9 mouse cellular contexts compared by ENCODE assay signal in the genomic region with DNA sequence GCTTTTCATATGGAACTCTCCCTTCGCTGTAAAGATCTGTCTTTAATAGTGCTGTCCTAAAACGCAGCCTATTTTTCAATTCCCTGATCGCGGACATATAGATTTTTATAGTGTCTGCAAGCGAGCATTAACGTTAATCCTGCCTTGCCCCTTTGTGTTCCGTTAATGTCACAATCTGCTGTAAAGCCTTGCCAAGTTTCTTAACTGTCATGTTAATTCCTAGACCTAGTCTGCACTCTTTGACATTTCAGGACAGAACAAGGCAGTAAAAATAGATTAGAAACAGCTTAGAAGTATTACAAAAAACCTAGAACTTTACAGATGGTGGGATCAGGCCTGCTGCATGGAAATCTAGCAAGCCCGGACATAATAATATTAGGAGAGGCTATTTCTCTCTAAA.
DNase-seq lines count a peak whose midpoint lies in the region; ATAC-seq and TF ChIP-seq lines count a peak whose summit lies in the region.
"Had no signal": no experiment of that assay in that cellular context is flagged by ENCODE, and none has a peak within 500 bp of the region (broad histone marks: within the 10 kb centered on the region; RNA-seq: fewer than 3 reads in every experiment).

No protein-coding gene starts in this region.

- H3K4me1 ChIP-seq in liver, postnatal 0 days (ENCODE audit: insufficient read depth), result no peaks in the 10 kb centered on the region
- H3K4me1 ChIP-seq in liver, embryonic 11.5 days (replicated peaks; ENCODE audit: control insufficient read depth, insufficient read depth, low read length), result no peaks in the 10 kb centered on the region
- H3K4me1 ChIP-seq in forebrain, embryonic 12.5 days, result peaks cover 56% of the 10 kb centered on the region
- no peaks in the 10 kb centered on the region for H3K4me1 ChIP-seq in intestine, postnatal 0 days (replicated peaks; ENCODE audit: control insufficient read depth, insufficient read depth, low read length)
- H3K4me1 ChIP-seq in small intestine, adult 2 months (ENCODE audit: control insufficient read depth, insufficient read depth, insufficient read length, low read length), result no peaks in the 10 kb centered on the region

- peak overlapping the region; percentile 65; the same call in 1 of the 2 replicates for H3K4me2 ChIP-seq in liver, postnatal 0 days (ENCODE audit: low read depth, low read length)
- no peak overlapping the region for H3K4me2 ChIP-seq in liver, embryonic 11.5 days
- H3K4me2 ChIP-seq in forebrain, embryonic 12.5 days, result peak overlapping the region; percentile 48
- H3K4me2 ChIP-seq in intestine, postnatal 0 days (replicated peaks; ENCODE audit: low read depth), result peak overlapping the region; percentile 66

- no peak for TF ChIP-seq POLR2A in small intestine, adult 2 months (IDR thresholded peaks at IDR 0.05; ENCODE audit: low read depth, low read length)

- H3K36me3 ChIP-seq in liver, postnatal 0 days (replicated peaks; ENCODE audit: insufficient read depth, low read length), result no peaks in the 10 kb centered on the region
- no peaks in the 10 kb centered on the region for H3K36me3 ChIP-seq in liver, embryonic 11.5 days (ENCODE audit: control insufficient read depth, insufficient read depth, low read length)
- no peaks in the 10 kb centered on the region for H3K36me3 ChIP-seq in forebrain, embryonic 12.5 days (replicated peaks)
- no peaks in the 10 kb centered on the region for H3K36me3 ChIP-seq in intestine, postnatal 0 days (ENCODE audit: control insufficient read depth, insufficient read depth)
- H3K36me3 ChIP-seq in small intestine, adult 2 months (ENCODE audit: control insufficient read depth, insufficient read depth, low read length), result no peaks in the 10 kb centered on the region

- no peak for TF ChIP-seq EP300 in liver, postnatal 0 days (IDR thresholded peaks at IDR 0.05; ENCODE audit: low read depth)

- 0 out of 2 replicates have a peak, but pooled peaks cover 9% of the 10 kb centered on the region for H3K27me3 ChIP-seq in liver, postnatal 0 days (ENCODE audit: insufficient read depth, low read length)
- H3K27me3 ChIP-seq in liver, embryonic 11.5 days (replicated peaks; ENCODE audit: control insufficient read depth, insufficient read depth, low read length), result peaks cover 2% of the 10 kb centered on the region; the same call in 1 of the 2 replicates
- no peaks in the 10 kb centered on the region for H3K27me3 ChIP-seq in forebrain, embryonic 12.5 days
- H3K27me3 ChIP-seq in intestine, postnatal 0 days (replicated peaks; ENCODE audit: control insufficient read depth, insufficient read depth, low read length), result no peaks in the 10 kb centered on the region
- H3K27me3 ChIP-seq in small intestine, adult 2 months (ENCODE audit: control insufficient read depth, insufficient read depth, low read length), result no peaks in the 10 kb centered on the region

- WGBS in liver, postnatal 0 days (ENCODE audit: insufficient replicate concordance), result 59% methylated on average over 8 of the region's 8 CpGs
- WGBS in liver, embryonic 11.5 days, result 44% methylated on average over 8 of the region's 8 CpGs
- WGBS in forebrain, embryonic 12.5 days, result 5% methylated on average over 8 of the region's 8 CpGs
- 40% methylated on average over 8 of the region's 8 CpGs for WGBS in intestine, postnatal 0 days
- WGBS in small intestine, adult 2 months, result 42% methylated on average over 8 of the region's 8 CpGs

- TF ChIP-seq CTCF in liver, postnatal 0 days (IDR thresholded peaks at IDR 0.05; ENCODE audit: low read depth), result no peak
- no peak for TF ChIP-seq CTCF in intestine, postnatal 0 days (IDR thresholded peaks at IDR 0.05; ENCODE audit: low read depth)
- no peak for TF ChIP-seq CTCF in small intestine, adult 2 months (IDR thresholded peaks at IDR 0.05; ENCODE audit: extremely low read depth, insufficient read length, insufficient replicate concordance, low read depth, low read length)

- no peak for ATAC-seq in liver, postnatal 0 days
- ATAC-seq in liver, embryonic 11.5 days (replicated peaks; ENCODE audit: low FRiP score), result no peak
- ATAC-seq in forebrain, embryonic 12.5 days (ENCODE audit: low FRiP score), result no peak
- ATAC-seq in intestine, postnatal 0 days, result no peak
- ATAC-seq in monocyte, adult 5-6 weeks (replicated peaks; ENCODE audit: insufficient number of reproducible peaks, low FRiP score, low TSS enrichment, poor library complexity, severe bottlenecking), result no peak

- H3K4me3 ChIP-seq in liver, postnatal 0 days (ENCODE audit: low read depth, low read length), result no peak overlapping the region
- H3K4me3 ChIP-seq in liver, embryonic 11.5 days (ENCODE audit: low read depth, low read length), result no peak overlapping the region
- 0 out of 2 replicates have a peak overlapping the region, but pooled peaks have one; percentile 3 for H3K4me3 ChIP-seq in forebrain, embryonic 12.5 days (replicated peaks)
- no peak overlapping the region for H3K4me3 ChIP-seq in intestine, postnatal 0 days (ENCODE audit: low read depth, low read length)
- H3K4me3 ChIP-seq in small intestine, adult 2 months (ENCODE audit: low read depth, low read length), result no peak overlapping the region
- H3K4me3 ChIP-seq: erythroblast, embryonic 14.5 days had no signal

- no peaks in the 10 kb centered on the region for H3K9me3 ChIP-seq in liver, postnatal 0 days (ENCODE audit: low read length)
- H3K9me3 ChIP-seq in liver, embryonic 11.5 days (ENCODE audit: control insufficient read depth, low read length), result no peaks in the 10 kb centered on the region
- no peaks in the 10 kb centered on the region for H3K9me3 ChIP-seq in forebrain, embryonic 12.5 days
- no peaks in the 10 kb centered on the region for H3K9me3 ChIP-seq in intestine, postnatal 0 days (ENCODE audit: control insufficient read depth)

- no peak for DNase-seq in liver, postnatal 0 days
- DNase-seq in liver, embryonic 11.5 days (ENCODE audit: low spot score), result no peak
- DNase-seq in right cerebral cortex, postnatal 14 days, result no peak
- no peak for DNase-seq in urinary bladder, adult 18-20 months (ENCODE audit: low spot score in 2 of 2)

- H3K9ac ChIP-seq in liver, postnatal 0 days (replicated peaks), result no peak overlapping the region
- H3K9ac ChIP-seq in liver, embryonic 11.5 days (ENCODE audit: low read depth, low read length), result no peak overlapping the region
- H3K9ac ChIP-seq in forebrain, embryonic 12.5 days, result 0 out of 2 replicates have a peak overlapping the region, but pooled peaks have one; percentile 29
- H3K9ac ChIP-seq in intestine, postnatal 0 days (ENCODE audit: low read depth, low read length), result no peak overlapping the region

- H3K27ac ChIP-seq in liver, postnatal 0 days (ENCODE audit: low read depth), result no peak overlapping the region
- no peak overlapping the region for H3K27ac ChIP-seq in liver, embryonic 11.5 days (ENCODE audit: low read depth, low read length)
- H3K27ac ChIP-seq in forebrain, embryonic 12.5 days, result peak overlapping the region; percentile 89
- H3K27ac ChIP-seq in intestine, postnatal 0 days (ENCODE audit: low read depth, low read length), result peak overlapping the region; percentile 30; the same call in 1 of the 2 replicates
- H3K27ac ChIP-seq in small intestine, adult 2 months (ENCODE audit: insufficient read depth, low read depth, low read length), result peak overlapping the region; percentile 29; the same call in 1 of the 2 replicates

Comparison
In these comparisons a context has a peak if more than half of its experiments do, and no peak if none do; other contexts are left out.
1. H3K27ac ChIP-seq: peak in forebrain, embryonic 12.5 days (single experiment), intestine, postnatal 0 days (single experiment) and small intestine, adult 2 months (single experiment); none in liver, postnatal 0 days (single experiment) and liver, embryonic 11.5 days (single experiment).